Mouse (Mus musculus) adipocyte (in vitro differentiated cells): Measurements from ENCODE around the gene Grm3.

Experiments used
- DNase-seq: peaks from one replicate; pipeline ENCODE4 v3.0.0-alpha.2; 2016; ENCODE audit warnings: low spot score

The Grm3 gene

GRCm38 (mm10) chr5:9724956-9725600 lies at the start of gene Grm3:
Gene Grm3, minus strand, starts transcription at chr5:9725170.
- no peak for DNase-seq

GRCm38 (mm10) chr5:9755751-9756150 lies 30.8 kb upstream of the Grm3 start:
- DNase-seq, result no peak

- DNase-seq, result no peak
These were observed 23.2 kb upstream of the Grm3 start for GRCm38 (mm10) chr5:9748184-9748583.

- DNase-seq, result no peak
These were observed 19.1 kb upstream of the Grm3 start for GRCm38 (mm10) chr5:9744120-9744519.

GRCm38 (mm10) chr5:9725601-9726268 lies 765 bp upstream of the Grm3 start:
- DNase-seq, result no peak

- DNase-seq, result no peak
These were observed 549 bp downstream of the Grm3 start for GRCm38 (mm10) chr5:9724287-9724955.

- DNase-seq, result no peak
These were observed 3.8 kb downstream of the Grm3 start for GRCm38 (mm10) chr5:9721136-9721535.

GRCm38 (mm10) chr5:9716295-9716694 lies 8.7 kb downstream of the Grm3 start:
- no peak for DNase-seq

GRCm38 (mm10) chr5:9707096-9707495 lies 17.9 kb downstream of the Grm3 start:
- DNase-seq, result no peak

GRCm38 (mm10) chr5:9703385-9704009 lies 21.5 kb downstream of the Grm3 start:
- DNase-seq, result no peak

GRCm38 (mm10) chr5:9702656-9703384 lies 22.1 kb downstream of the Grm3 start:
- DNase-seq, result no peak

GRCm38 (mm10) chr5:9692333-9692732 lies 32.6 kb downstream of the Grm3 start:
- no peak for DNase-seq

- no peak for DNase-seq
These were observed 34.2 kb downstream of the Grm3 start for GRCm38 (mm10) chr5:9690599-9691242.

- no peak for DNase-seq
These were observed 34.8 kb downstream of the Grm3 start for GRCm38 (mm10) chr5:9690192-9690591.

- no peak for DNase-seq
These were observed 41.8 kb downstream of the Grm3 start for GRCm38 (mm10) chr5:9683204-9683603.

GRCm38 (mm10) chr5:9669002-9669401 lies 56.0 kb downstream of the Grm3 start:
- DNase-seq, result no peak

GRCm38 (mm10) chr5:9663416-9663815 lies 61.6 kb downstream of the Grm3 start:
- no peak for DNase-seq

- DNase-seq, result no peak
These were observed 62.9 kb downstream of the Grm3 start for GRCm38 (mm10) chr5:9661870-9662589.

GRCm38 (mm10) chr5:9638612-9639011 lies 86.4 kb downstream of the Grm3 start:
- no peak for DNase-seq

GRCm38 (mm10) chr5:9627220-9627619 lies 97.8 kb downstream of the Grm3 start:
- DNase-seq, result no peak

GRCm38 (mm10) chr5:9624396-9624795 lies 100.6 kb downstream of the Grm3 start:
- no peak for DNase-seq
